Comparison of ENCODE assay signal across 16 mouse cellular contexts in the genomic region with DNA sequence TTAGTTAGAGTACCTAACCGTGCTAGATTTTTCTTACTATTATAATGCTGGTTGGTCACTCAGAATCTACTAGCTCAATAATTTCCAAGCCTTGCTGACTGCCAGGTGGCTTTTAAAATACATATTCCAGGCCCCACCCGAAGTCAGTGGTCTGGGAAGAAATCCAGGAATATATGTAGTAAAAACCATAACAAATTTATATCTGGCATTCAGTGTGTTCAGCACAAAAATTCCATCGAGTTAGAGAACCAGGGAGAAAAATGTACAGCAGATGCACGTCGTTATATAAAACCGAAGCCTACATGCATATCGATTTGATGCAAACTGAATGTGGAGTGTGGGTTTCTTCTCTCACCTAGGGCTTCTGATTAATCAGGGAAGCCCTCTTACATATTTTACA.
A peak's percentile ranks its signal among the peaks of the same experiment; 100 is the strongest.
DNase-seq lines count a peak whose midpoint lies in the region; TF ChIP-seq lines count a peak whose summit lies in the region.
"Had no signal": no experiment of that assay in that cellular context is flagged by ENCODE, and none has a peak within 500 bp of the region (broad histone marks: within the 10 kb centered on the region; RNA-seq: fewer than 3 reads in every experiment).

No protein-coding gene starts in this region.

- 83% methylated on average over 7 of the region's 7 CpGs for WGBS in lung, adult 2 months

- TF ChIP-seq CTCF in lung, adult 2 months (IDR thresholded peaks at IDR 0.05; ENCODE audit: insufficient read depth, low read length) = no peak

- no peak for TF ChIP-seq POLR2A in lung, adult 2 months (IDR thresholded peaks at IDR 0.05; ENCODE audit: borderline replicate concordance, extremely low read depth, low read depth, low read length)

- peaks cover 3% of the 10 kb centered on the region; the same call in 1 of the 2 replicates for H3K4me1 ChIP-seq in lung, adult 2 months (ENCODE audit: control insufficient read depth, insufficient read depth, low read length)
- H3K4me1 ChIP-seq: forebrain, embryonic 15.5 days; heart, embryonic 10.5 days had no signal

- no peak overlapping the region for H3K4me3 ChIP-seq in lung, adult 2 months (replicated peaks; ENCODE audit: extremely low read depth, low read depth, low read length)
- H3K4me3 ChIP-seq: forebrain, embryonic 15.5 days; heart, embryonic 10.5 days; hindbrain, embryonic 13.5 days had no signal

- peak; percentile 4 for DNase-seq in layer of hippocampus, adult 11-12 months (ENCODE audit: low spot score)
- DNase-seq in layer of hippocampus, adult 8-10 months (ENCODE audit: low spot score in 2 of 2) = no peak
- peak; percentile 49 for DNase-seq in 3T3-L1 (ENCODE audit: low read depth, low spot score)
- peak; percentile 50 for DNase-seq in NIH3T3 (ENCODE audit: low read depth)
- peak; percentile 50 for DNase-seq in telencephalon, adult 2 months (ENCODE audit: low read depth, low spot score)
- DNase-seq in lung, adult 2 months = no peak
- DNase-seq: adrenal gland, postnatal 14 days; B cell, adult 2 months; cerebellum, adult 18-20 months; cerebellum, adult 9-11 months; cerebellum, postnatal 36 days; heart, adult 18-20 months; heart, postnatal 14 days had no signal

Comparison
In these comparisons a context has a peak if more than half of its experiments do, and no peak if none do; other contexts are left out.
1. DNase-seq: peak in layer of hippocampus, adult 11-12 months (single experiment), 3T3-L1 (single experiment), NIH3T3 (single experiment) and telencephalon, adult 2 months (single experiment); none in layer of hippocampus, adult 8-10 months (0 of 2) and lung, adult 2 months (single experiment).